Mouse (Mus musculus) liver, embryonic 13.5 days (tissue): Measurements from ENCODE around the gene Cep164. TPM values are rescaled to one million over a fixed set of nuclear protein-coding genes. Genes with fewer than 3 reads are reported as not detected.

ENCODE experiments used
- ATAC-seq: fragments of 200-750 bp; cut with Nextera tagmentation; 2 replicates; pipeline ENCODE4 v1.8.0; 2017; ENCODE audit warnings: low read depth, mild to moderate bottlenecking, moderate number of reproducible peaks, moderate library complexity
- DNase-seq: peaks from one replicate; pipeline ENCODE4 v3.0.0; 2022
- H3K27ac ChIP-seq: fragments of 300-500 bp; sonication (generic); 2 replicates; pipeline ENCODE4 v1.5.1; 2015; ENCODE audit warnings: moderate library complexity, mild to moderate bottlenecking, inconsistent platforms
- H3K27me3 ChIP-seq: fragments of 300-500 bp; sonication (generic); 2 replicates; pipeline ENCODE4 v1.6.1; 2015; ENCODE audit warnings: mild to moderate bottlenecking, inconsistent platforms
- H3K36me3 ChIP-seq: fragments of 300-500 bp; sonication (generic); 2 replicates; pipeline ENCODE4 v1.6.1; 2015; ENCODE audit warnings: mild to moderate bottlenecking, inconsistent platforms
- H3K4me1 ChIP-seq: fragments of 300-500 bp; sonication (generic); replicated peaks from 2 replicates; pipeline ENCODE4 v1.6.1; 2015; ENCODE audit warnings: inconsistent platforms
- H3K4me2 ChIP-seq: fragments of 300-500 bp; sonication (generic); 2 replicates; pipeline ENCODE4 v1.6.1; 2015; ENCODE audit warnings: inconsistent platforms, mild to moderate bottlenecking, moderate library complexity
- H3K4me3 ChIP-seq: fragments of 300-500 bp; sonication (generic); replicated peaks from 2 replicates; pipeline ENCODE4 v1.5.1; 2015; ENCODE audit warnings: mild to moderate bottlenecking, inconsistent platforms
- H3K9ac ChIP-seq: fragments of 300-500 bp; sonication (generic); 2 replicates; pipeline ENCODE4 v1.6.1; 2015; ENCODE audit warnings: mild to moderate bottlenecking, inconsistent platforms
- H3K9me3 ChIP-seq: fragments of 300-500 bp; sonication (generic); replicated peaks from 2 replicates; pipeline ENCODE4 v1.6.1; 2016; ENCODE audit warnings: inconsistent platforms
- WGBS: fragments of 180-500 bp; shearing (Covaris S2); methylation state at CpG from one replicate; pipeline ENCODE4 v1.1.7; 2015; ENCODE audit not compliant: insufficient replicate concordance; 5-methylcytosine and 5-hydroxymethylcytosine counted together
- polyA plus RNA-seq: library from polyadenylated mRNA; unstranded; fragments of >200 nt; fragmentation: Nextera tagmentation; extraction: Ambion mirVana; gene quantifications from 2 replicates; pipeline ENCODE4 v1.2.1, GENCODE M21; 2015

The Cep164 gene
- polyA plus RNA-seq, 1 experiment from 2014 or later, result 6.0 TPM

DNA sequence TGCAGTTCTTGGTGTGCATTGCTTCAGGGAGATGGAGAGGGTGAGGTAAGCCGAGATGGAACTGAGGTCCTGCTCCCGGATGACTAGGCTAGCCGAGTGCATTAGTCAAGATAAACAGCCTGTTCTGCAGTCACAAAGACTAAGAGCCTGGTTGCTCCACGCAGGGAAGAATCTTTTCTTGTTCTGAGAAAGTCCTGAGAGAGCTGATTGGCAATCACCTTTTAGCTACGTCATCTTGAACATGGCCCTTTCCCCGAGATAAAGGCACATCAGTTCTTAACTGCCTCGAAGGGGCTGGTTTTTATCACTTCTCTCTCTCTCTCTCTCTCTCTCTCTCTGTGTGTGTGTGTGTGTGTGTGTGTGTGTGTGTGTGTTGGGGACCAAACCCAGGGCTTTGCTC is 83.0 kb downstream of the Cep164 start:
- Histone ChIP-seq H3K27ac (no peak overlapping the region), H3K9ac (no peak overlapping the region), H3K4me1 (peaks cover 5% of the 10 kb centered on the region; the same call in 1 of the 2 replicates), H3K27me3 (0 out of 2 replicates have a peak, but pooled peaks cover 3% of the 10 kb centered on the region), H3K4me3 (no peak overlapping the region), H3K36me3 (no peaks in the 10 kb centered on the region), H3K4me2 (no peak overlapping the region), H3K9me3 (no peaks in the 10 kb centered on the region)
- ATAC-seq (peak; percentile 57), DNase-seq (no peak)
- 27% methylated on average over 7 of the region's 7 CpGs for WGBS

- Histone ChIP-seq H3K36me3 (no peaks in the 10 kb centered on the region), H3K4me3 (no peak overlapping the region), H3K9ac (no peak overlapping the region), H3K27me3 (peaks cover 3% of the 10 kb centered on the region; the same call in 1 of the 2 replicates), H3K4me1 (peaks cover 5% of the 10 kb centered on the region; the same call in 1 of the 2 replicates), H3K9me3 (no peaks in the 10 kb centered on the region), H3K27ac (no peak overlapping the region), H3K4me2 (no peak overlapping the region)
- DNase-seq (no peak), ATAC-seq (no peak)
- 45% methylated on average over 2 of the region's 2 CpGs for WGBS
These were observed 87.9 kb downstream of the Cep164 start for GRCm38 (mm10) chr9:45740584-45740980.

- no peak overlapping the region for H3K4me3 ChIP-seq
- H3K9me3 ChIP-seq, result no peaks in the 10 kb centered on the region
- no peaks in the 10 kb centered on the region for H3K36me3 ChIP-seq
- no peak overlapping the region for H3K4me2 ChIP-seq
- 61% methylated on average over 17 of the region's 17 CpGs for whole genome bisulfite sequencing
- H3K9ac ChIP-seq, result no peak overlapping the region
- H3K4me1 ChIP-seq, result peaks cover 1% of the 10 kb centered on the region; the same call in 1 of the 2 replicates
- ATAC-seq (no peak), DNase-seq (no peak)
- no peak overlapping the region for H3K27ac ChIP-seq
- peaks cover 3% of the 10 kb centered on the region; the same call in 1 of the 2 replicates for H3K27me3 ChIP-seq
These were observed 88.5 kb downstream of the Cep164 start for GRCm38 (mm10) chr9:45739702-45740583.

DNA sequence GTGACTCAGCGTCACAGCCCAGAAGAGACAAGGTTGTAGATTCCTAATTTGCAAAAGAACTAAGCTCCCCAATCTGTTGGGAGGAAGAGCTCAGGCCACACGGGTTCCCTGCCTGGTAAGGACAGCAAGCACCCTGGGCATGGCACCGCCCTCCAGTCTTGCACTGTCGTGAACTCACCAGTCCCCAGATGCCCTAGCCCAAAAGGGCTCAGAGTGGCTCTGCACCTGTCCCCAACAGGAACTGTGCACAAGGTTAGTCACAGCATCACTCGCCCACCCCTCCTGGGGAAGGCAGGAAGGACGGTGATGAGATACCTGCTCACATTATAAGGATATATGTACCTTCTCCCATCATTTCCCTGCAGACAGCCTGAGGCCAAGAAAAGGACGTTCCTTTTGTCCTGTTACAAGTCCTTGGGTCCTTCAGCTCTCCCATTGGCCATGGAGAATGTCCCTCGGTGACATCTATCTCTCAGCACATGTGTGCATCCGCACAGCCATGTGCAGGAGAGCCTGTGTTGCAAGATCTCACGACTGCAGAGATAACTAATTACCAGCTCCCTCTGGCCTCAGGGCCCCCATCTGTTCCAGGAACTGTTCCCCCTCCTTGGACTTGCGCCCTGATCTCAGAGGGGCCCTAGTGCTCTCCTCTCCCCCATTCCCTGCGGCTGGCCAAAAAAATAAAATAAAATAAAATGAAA is 89.3 kb downstream of the Cep164 start:
- no peak overlapping the region for H3K27ac ChIP-seq
- H3K9me3 ChIP-seq, result no peaks in the 10 kb centered on the region
- H3K4me3 ChIP-seq, result no peak overlapping the region
- peaks cover 3% of the 10 kb centered on the region; the same call in 1 of the 2 replicates for H3K27me3 ChIP-seq
- no peak overlapping the region for H3K9ac ChIP-seq
- DNase-seq, result no peak
- WGBS, result 50% methylated on average over 12 of the region's 12 CpGs
- H3K4me2 ChIP-seq, result no peak overlapping the region
- H3K36me3 ChIP-seq, result no peaks in the 10 kb centered on the region
- no peaks in the 10 kb centered on the region for H3K4me1 ChIP-seq
- no peak for ATAC-seq

- no peak overlapping the region for H3K9ac ChIP-seq
- 44% methylated on average over 6 of the region's 6 CpGs for WGBS
- no peak for DNase-seq
- no peak overlapping the region for H3K4me3 ChIP-seq
- no peaks in the 10 kb centered on the region for H3K4me1 ChIP-seq
- ATAC-seq, result no peak
- H3K27me3 ChIP-seq, result no peaks in the 10 kb centered on the region
- no peaks in the 10 kb centered on the region for H3K9me3 ChIP-seq
- H3K27ac ChIP-seq, result no peak overlapping the region
- H3K36me3 ChIP-seq, result no peaks in the 10 kb centered on the region
- no peak overlapping the region for H3K4me2 ChIP-seq
These were observed 95.2 kb downstream of the Cep164 start for GRCm38 (mm10) chr9:45733246-45733645.

GRCm38 (mm10) chr9:45731851-45732250 is 96.6 kb downstream of the Cep164 start:
- WGBS, result 65% methylated on average over 5 of the region's 5 CpGs
- H3K9me3 ChIP-seq, result no peaks in the 10 kb centered on the region
- no peaks in the 10 kb centered on the region for H3K36me3 ChIP-seq
- H3K27ac ChIP-seq, result no peak overlapping the region
- no peak overlapping the region for H3K9ac ChIP-seq
- no peak overlapping the region for H3K4me3 ChIP-seq
- DNase-seq (no peak), ATAC-seq (no peak)
- no peaks in the 10 kb centered on the region for H3K4me1 ChIP-seq
- no peak overlapping the region for H3K4me2 ChIP-seq
- no peaks in the 10 kb centered on the region for H3K27me3 ChIP-seq

DNA sequence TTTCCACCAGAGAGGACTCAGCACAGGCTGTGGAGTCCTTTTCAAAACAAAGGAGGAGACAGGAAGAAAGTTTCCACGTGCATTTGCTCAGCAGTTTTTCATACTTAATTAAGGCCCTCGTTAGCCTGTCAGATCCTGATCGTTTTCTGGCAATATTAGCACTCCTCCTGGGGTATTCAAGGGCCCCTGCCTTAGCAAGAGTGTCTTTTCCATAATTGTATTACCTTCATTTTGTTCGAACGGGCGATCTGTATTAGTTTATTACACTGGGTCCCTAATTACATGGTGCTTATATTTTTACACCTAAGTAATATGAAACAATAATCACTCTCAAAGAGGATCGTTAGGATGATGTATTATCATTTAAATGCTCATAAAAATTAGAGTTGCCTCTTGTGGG is 108.5 kb downstream of the Cep164 start:
- Histone ChIP-seq H3K9ac (no peak overlapping the region), H3K9me3 (no peaks in the 10 kb centered on the region), H3K27me3 (no peaks in the 10 kb centered on the region), H3K4me1 (no peaks in the 10 kb centered on the region), H3K4me2 (no peak overlapping the region), H3K27ac (no peak overlapping the region), H3K36me3 (no peaks in the 10 kb centered on the region), H3K4me3 (no peak overlapping the region)
- WGBS, result 48% methylated on average over 7 of the region's 7 CpGs
- DNase-seq (no peak), ATAC-seq (no peak)

Other genes with a start within 250 kb of the Cep164 start
- gene Bace1, start 9.9 kb upstream of the Cep164 start, polyA plus RNA-seq, result 5.1 and 6.8 TPM in 2 replicates
- gene Pcsk7, start 77.8 kb upstream of the Cep164 start, polyA plus RNA-seq, result 7.4 and 7.7 TPM in 2 replicates
- gene Rnf214, start 78.2 kb upstream of the Cep164 start, polyA plus RNA-seq, result 13.3 and 17.0 TPM in 2 replicates
- 7.5 and 8.0 TPM in 2 replicates for gene Tagln, start 107.4 kb upstream of the Cep164 start, polyA plus RNA-seq
- 17.7 and 19.6 TPM in 2 replicates for gene Sidt2, start 126.6 kb upstream of the Cep164 start, polyA plus RNA-seq
- gene Pafah1b2, start 184.0 kb upstream of the Cep164 start, polyA plus RNA-seq, result 80.3 and 92.8 TPM in 2 replicates
- 2.4 and 2.8 TPM in 2 replicates for gene Sik3, start 184.1 kb upstream of the Cep164 start, polyA plus RNA-seq